Mouse (Mus musculus) midbrain, embryonic 11.5 days (tissue): ENCODE data around the gene Slc7a5. TPM values are rescaled to one million over a fixed set of nuclear protein-coding genes. Genes with fewer than 3 reads are reported as not detected.

Experiments
- ATAC-seq: fragments of 200-750 bp; cut with Nextera tagmentation; 2 replicates; pipeline ENCODE4 v1.8.0; 2017; ENCODE audit warnings: moderate TSS enrichment, moderate library complexity; ENCODE audit not compliant: low FRiP score
- DNase-seq: peaks from one replicate; pipeline ENCODE4 v3.0.0; 2015; ENCODE audit warnings: low spot score; ENCODE audit errors: missing footprints
- H3K27ac ChIP-seq: fragments of 300-500 bp; sonication (generic); 2 replicates; pipeline ENCODE4 v1.5.1; 2014; ENCODE audit warnings: low read depth, low read length
- H3K27me3 ChIP-seq: fragments of 300-500 bp; sonication (generic); 2 replicates; pipeline ENCODE4 v1.6.1; 2014; ENCODE audit warnings: mild to moderate bottlenecking, low read length, moderate library complexity, mixed read lengths; ENCODE audit not compliant: control insufficient read depth, insufficient read depth
- H3K36me3 ChIP-seq: fragments of 300-500 bp; sonication (generic); 2 replicates; pipeline ENCODE4 v1.6.1; 2014; ENCODE audit warnings: mild to moderate bottlenecking, low read length, moderate library complexity, mixed read lengths; ENCODE audit not compliant: control insufficient read depth, insufficient read depth
- H3K4me1 ChIP-seq: fragments of 300-500 bp; sonication (generic); 2 replicates; pipeline ENCODE4 v1.6.1; 2014; ENCODE audit warnings: low read length; ENCODE audit not compliant: control insufficient read depth, insufficient read depth
- H3K4me2 ChIP-seq: fragments of 300-500 bp; sonication (generic); 2 replicates; pipeline ENCODE4 v1.6.1; 2014; ENCODE audit warnings: mild to moderate bottlenecking, moderate library complexity
- H3K4me3 ChIP-seq: fragments of 300-500 bp; sonication (generic); 2 replicates; pipeline ENCODE4 v1.5.1; 2014; ENCODE audit warnings: low read depth, low read length
- H3K9ac ChIP-seq: fragments of 300-500 bp; sonication (generic); 2 replicates; pipeline ENCODE4 v1.6.1; 2014; ENCODE audit warnings: low read length
- H3K9me3 ChIP-seq: fragments of 300-500 bp; sonication (generic); 2 replicates; pipeline ENCODE4 v1.6.1; 2016; ENCODE audit warnings: low read length; ENCODE audit not compliant: control insufficient read depth
- WGBS: fragments of 180-500 bp; shearing (Covaris S2); extraction: QIAGEN DNeasy Blood & Tissue Kit; methylation state at CpG from one replicate; pipeline ENCODE4 v1.1.7; 2014; 5-methylcytosine and 5-hydroxymethylcytosine counted together
- polyA plus RNA-seq: library from polyadenylated mRNA; unstranded; fragments of >200 nt; fragmentation: Nextera tagmentation; extraction: Ambion mirVana; gene quantifications from 2 replicates; pipeline ENCODE4 v1.2.1, GENCODE M21; 2014

The Slc7a5 gene
- polyA plus RNA-seq, 1 experiment from 2014 or later = 36.5 TPM

DNA sequence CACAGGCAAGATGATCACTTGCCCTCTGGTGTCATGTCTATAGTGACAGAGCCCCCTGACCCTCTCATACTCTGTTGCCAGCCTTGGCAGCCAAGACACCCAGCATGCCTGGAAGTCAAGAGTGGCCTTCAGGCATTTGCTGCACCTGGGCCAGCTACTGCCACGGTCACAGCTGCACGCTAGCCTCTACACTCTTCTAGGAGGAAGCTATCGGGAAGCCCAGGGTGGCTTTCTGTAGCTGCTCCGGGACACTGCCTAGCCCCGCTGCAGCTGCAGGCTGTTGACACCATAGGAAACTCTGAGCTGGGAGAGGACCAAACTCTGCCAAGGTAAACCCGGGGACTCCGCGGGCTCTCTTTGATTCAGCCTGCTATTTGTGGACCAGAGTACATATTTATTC lies 5.9 kb upstream of the Slc7a5 start:
- Histone ChIP-seq H3K9me3 (no peaks in the 10 kb centered on the region), H3K36me3 (no peaks in the 10 kb centered on the region), H3K9ac (no peak overlapping the region), H3K4me3 (no peak overlapping the region), H3K27me3 (0 out of 2 replicates have a peak, but pooled peaks cover 3% of the 10 kb centered on the region), H3K4me1 (0 out of 2 replicates have a peak, but pooled peaks cover 2% of the 10 kb centered on the region), H3K27ac (no peak overlapping the region), H3K4me2 (no peak overlapping the region)
- 87% methylated on average over 8 of the region's 8 CpGs for WGBS
- DNase-seq (peak; percentile 44), ATAC-seq (no peak)

DNA sequence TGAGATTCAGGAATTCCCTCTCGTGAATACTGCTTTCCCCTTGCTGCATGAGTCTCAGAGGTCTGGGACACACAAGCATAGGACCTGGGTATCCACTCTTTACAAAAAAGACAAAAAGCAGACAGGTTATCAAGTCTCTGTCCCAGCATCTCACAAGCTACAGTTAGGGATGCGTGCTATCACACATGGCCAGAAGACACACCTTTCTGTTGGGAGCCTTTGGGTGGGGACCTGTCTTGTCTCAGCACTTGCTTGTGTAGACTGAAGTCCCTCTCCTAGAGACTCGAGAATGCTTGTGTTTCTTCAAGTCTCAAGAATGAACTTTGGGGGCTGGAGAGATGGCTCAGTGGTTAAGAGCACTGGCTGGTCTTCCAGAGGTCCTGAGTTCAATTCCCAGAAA lies 5.3 kb upstream of the Slc7a5 start:
- Histone ChIP-seq H3K4me2 (no peak overlapping the region), H3K9ac (no peak overlapping the region), H3K36me3 (no peaks in the 10 kb centered on the region), H3K4me1 (peaks cover 6% of the 10 kb centered on the region; the same call in 1 of the 2 replicates), H3K27me3 (0 out of 2 replicates have a peak, but pooled peaks cover 3% of the 10 kb centered on the region), H3K4me3 (no peak overlapping the region), H3K27ac (no peak overlapping the region), H3K9me3 (no peaks in the 10 kb centered on the region)
- no peak for DNase-seq
- 79% methylated on average over 3 of the region's 3 CpGs for WGBS
- ATAC-seq = no peak

DNA sequence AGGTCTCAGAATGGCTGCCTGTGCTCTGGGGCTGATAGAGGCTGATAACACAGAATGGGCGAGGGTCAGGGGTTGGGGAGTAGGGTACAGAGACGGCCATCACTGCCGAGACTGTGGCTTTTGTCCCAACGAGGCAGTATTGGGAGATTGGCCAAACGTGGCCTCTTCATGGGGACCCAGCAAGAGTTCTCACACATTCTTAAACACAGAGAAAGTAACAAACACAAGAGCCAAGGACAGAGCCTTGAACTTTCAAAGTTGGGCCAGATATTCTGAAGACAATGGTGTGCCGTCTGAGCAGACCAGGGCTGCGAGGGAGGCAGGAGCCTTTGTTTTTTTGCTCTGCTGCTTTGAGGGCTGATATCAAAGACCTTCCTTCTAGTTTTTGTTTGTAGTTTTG lies 4.5 kb upstream of the Slc7a5 start:
- no peak overlapping the region for H3K9ac ChIP-seq

DNA sequence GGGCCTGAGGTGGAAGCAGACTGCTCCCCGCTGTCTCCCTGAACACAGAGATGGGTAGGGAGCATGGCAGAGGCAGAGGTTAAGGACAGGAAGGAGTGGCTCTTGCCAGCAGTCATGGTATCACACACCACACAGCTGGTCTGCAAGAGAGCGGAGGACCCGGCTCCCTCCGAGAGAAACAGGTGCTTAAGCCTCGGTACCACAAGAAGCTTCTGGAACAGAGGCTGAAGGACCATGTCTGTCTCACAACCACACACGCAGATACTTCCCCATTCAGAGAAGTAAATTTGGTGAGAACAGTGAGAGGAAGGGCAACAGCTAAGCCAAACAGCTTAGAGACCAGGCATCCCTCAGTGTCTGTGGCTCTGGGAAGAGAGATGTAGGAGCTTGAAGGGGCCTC lies 3.9 kb upstream of the Slc7a5 start:
- H3K4me2 ChIP-seq = no peak overlapping the region
- 0 out of 2 replicates have a peak, but pooled peaks cover 3% of the 10 kb centered on the region for H3K27me3 ChIP-seq
- no peaks in the 10 kb centered on the region for H3K36me3 ChIP-seq
- H3K4me3 ChIP-seq = no peak overlapping the region
- H3K9ac ChIP-seq = no peak overlapping the region
- no peak for ATAC-seq
- WGBS = 92% methylated on average over 6 of the region's 6 CpGs
- no peak for DNase-seq
- H3K9me3 ChIP-seq = no peaks in the 10 kb centered on the region
- H3K4me1 ChIP-seq = peaks cover 9% of the 10 kb centered on the region; the same call in 1 of the 2 replicates
- H3K27ac ChIP-seq = no peak overlapping the region

More for the DNA sequence above, 4.5 kb upstream of the Slc7a5 start:
- H3K27me3 ChIP-seq = 0 out of 2 replicates have a peak, but pooled peaks cover 3% of the 10 kb centered on the region
- DNase-seq = peak; percentile 47
- H3K4me1 ChIP-seq = peaks cover 7% of the 10 kb centered on the region; the same call in 1 of the 2 replicates
- no peaks in the 10 kb centered on the region for H3K9me3 ChIP-seq
- no peak overlapping the region for H3K27ac ChIP-seq
- no peaks in the 10 kb centered on the region for H3K36me3 ChIP-seq
- no peak overlapping the region for H3K4me3 ChIP-seq
- no peak overlapping the region for H3K4me2 ChIP-seq
- WGBS = 69% methylated on average over 7 of the region's 7 CpGs
- no peak for ATAC-seq

DNA sequence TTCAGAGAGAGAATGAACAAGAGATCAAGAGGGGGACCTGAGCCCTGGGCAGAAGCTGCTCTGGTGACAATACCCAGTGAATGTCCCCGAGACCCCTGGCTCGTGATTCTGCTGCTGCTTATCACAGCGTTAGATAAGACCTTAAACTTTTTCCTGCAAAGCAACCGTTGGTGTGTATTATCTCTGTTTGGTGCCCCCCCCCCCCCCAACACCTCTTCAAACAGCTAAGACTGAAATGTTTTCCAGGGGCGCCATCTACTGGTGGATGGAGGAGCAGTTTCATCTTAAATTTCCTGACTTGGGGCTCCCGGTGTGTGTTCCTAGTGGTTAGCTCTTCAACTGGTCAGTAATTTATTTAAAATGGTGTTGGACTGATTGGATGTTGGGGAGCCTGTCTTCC lies 2.2 kb upstream of the Slc7a5 start:
- Histone ChIP-seq H3K36me3 (no peaks in the 10 kb centered on the region), H3K9me3 (no peaks in the 10 kb centered on the region), H3K4me2 (no peak overlapping the region), H3K4me3 (no peak overlapping the region), H3K9ac (no peak overlapping the region), H3K27ac (no peak overlapping the region), H3K4me1 (peaks cover 19% of the 10 kb centered on the region), H3K27me3 (peaks cover 3% of the 10 kb centered on the region; the same call in 1 of the 2 replicates)
- ATAC-seq (no peak), DNase-seq (peak; percentile 97)
- WGBS = 9% methylated on average over 6 of the region's 6 CpGs

DNA sequence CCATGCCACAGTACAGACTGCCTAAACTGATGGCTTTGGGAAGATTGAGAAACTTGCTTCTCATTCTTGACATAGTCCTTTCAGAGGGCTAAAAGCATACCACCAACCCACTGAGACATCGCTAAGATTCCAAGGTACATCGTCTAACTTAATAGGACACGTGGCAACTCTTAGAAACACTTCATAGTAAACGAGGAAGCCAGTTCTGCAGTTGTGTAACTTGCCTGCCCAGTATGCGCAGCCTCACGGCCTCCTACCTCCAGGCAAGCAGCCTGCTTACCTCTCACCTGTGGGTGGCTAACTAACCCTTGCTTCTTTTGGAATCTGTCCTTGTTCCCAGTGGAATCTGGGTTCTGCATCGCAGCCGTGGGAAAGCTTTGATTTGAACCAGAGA lies 1.7 kb upstream of the Slc7a5 start:
- H3K9ac ChIP-seq = no peak overlapping the region
- H3K27ac ChIP-seq = no peak overlapping the region
- no peaks in the 10 kb centered on the region for H3K9me3 ChIP-seq
- no peak overlapping the region for H3K4me2 ChIP-seq
- H3K27me3 ChIP-seq = peaks cover 3% of the 10 kb centered on the region; the same call in 1 of the 2 replicates
- H3K4me3 ChIP-seq = no peak overlapping the region
- WGBS = 68% methylated on average over 8 of the region's 8 CpGs
- peaks cover 17% of the 10 kb centered on the region for H3K4me1 ChIP-seq
- ATAC-seq (no peak), DNase-seq (no peak)
- no peaks in the 10 kb centered on the region for H3K36me3 ChIP-seq

DNA sequence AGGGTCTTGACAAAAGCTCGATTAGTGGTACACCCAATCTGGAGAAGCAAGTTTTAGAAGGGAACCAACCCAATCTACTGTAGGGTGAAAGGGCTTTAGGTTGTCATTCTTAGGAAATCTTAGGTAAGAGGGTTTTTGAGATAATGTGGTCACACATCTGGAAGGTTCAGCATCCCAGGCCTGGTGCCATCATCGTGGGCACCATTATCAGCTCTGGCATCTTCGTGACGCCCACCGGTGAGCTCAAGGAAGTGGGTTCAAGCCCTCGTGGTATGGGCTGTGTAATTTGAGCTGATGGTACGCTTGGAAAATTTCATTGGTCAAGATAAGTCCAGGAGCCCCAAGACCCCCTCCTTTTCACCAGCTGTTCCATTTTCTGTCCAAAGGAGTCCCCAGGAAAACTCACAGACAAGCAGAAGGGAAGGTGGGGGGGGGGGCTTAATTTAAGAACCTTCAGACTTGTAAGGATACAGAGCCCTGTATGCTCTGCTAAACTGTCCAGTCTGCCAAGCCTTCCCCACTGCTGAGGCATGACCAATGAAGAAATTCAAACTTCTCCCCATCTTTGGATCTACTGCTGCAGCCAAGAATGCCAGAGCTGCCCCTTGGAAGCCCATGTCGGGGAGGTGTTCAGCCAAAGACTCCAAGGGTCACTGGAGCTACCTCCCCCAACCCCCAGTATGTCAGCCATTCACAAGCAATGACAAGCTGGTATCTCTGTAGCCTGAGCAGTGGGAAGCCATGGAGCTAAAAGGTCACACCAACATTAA lies 1.1 kb upstream of the Slc7a5 start:
- H3K4me1 ChIP-seq = peaks cover 17% of the 10 kb centered on the region
- no peak overlapping the region for H3K4me3 ChIP-seq
- no peak overlapping the region for H3K9ac ChIP-seq
- no peaks in the 10 kb centered on the region for H3K9me3 ChIP-seq
- WGBS = 70% methylated on average over 8 of the region's 8 CpGs
- DNase-seq (no peak), ATAC-seq (no peak)
- no peaks in the 10 kb centered on the region for H3K36me3 ChIP-seq
- H3K4me2 ChIP-seq = peak overlapping the region; percentile 99; the same call in 1 of the 2 replicates
- peaks cover 3% of the 10 kb centered on the region; the same call in 1 of the 2 replicates for H3K27me3 ChIP-seq
- H3K27ac ChIP-seq = no peak overlapping the region

DNA sequence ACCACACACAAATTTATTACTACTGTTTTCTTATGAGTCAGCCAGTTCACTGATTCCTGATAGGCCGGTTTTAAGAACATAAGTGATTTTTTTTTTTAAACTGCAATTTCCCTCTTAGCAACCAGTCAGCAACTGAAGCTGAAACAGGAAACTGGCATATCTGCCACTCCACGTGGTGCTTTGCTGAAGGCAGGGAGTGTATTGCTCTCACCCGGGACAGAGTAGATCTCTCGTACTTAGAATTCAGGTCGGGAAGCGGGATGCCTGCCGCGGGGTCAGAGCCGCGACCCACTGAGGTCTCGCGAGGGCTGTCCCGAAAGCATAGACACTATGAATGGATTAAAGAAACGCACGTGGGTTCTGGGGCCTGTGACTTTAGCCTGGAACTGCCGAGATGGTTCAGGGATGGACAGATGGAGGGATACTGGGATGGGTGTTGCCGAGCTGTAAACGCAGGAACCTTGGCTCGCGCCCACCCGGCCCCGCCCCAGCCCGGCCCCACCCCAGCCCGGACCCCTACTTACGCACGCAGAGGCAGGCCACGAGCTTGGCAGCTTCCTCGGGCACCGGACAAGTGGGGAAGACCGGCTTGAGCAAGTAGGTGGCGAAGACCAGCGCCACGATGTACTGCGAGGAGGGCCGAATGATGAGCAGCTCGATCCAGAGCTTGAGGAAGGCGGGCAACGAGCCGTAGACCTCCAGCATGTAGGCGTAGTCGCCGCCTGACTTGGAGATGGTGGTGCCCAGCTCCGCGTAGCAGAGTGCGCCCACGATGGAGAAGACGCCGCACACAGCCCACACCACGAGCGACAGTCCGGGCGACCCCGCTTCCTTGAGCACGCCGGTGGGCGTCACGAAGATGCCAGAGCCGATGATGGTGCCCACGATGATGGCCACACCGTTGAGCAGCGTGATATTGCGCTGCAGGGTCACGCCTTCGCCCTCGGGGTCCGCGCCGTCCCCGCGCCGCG lies 667 bp downstream of the Slc7a5 start:
- no peaks in the 10 kb centered on the region for H3K36me3 ChIP-seq
- no peak overlapping the region; the same call in 1 of the 2 replicates for H3K27ac ChIP-seq
- WGBS = under 1% methylated on average over 72 of the region's 72 CpGs
- H3K9ac ChIP-seq = peak overlapping the region; percentile 71
- ATAC-seq (peak; percentile 63), DNase-seq (peak; percentile 93)
- no peaks in the 10 kb centered on the region for H3K9me3 ChIP-seq
- H3K4me3 ChIP-seq = peak overlapping the region; percentile 75
- peaks cover 3% of the 10 kb centered on the region; the same call in 1 of the 2 replicates for H3K27me3 ChIP-seq
- H3K4me2 ChIP-seq = peak overlapping the region; percentile 99
- peaks cover 17% of the 10 kb centered on the region for H3K4me1 ChIP-seq
